Mouse (Mus musculus): Measurements from ENCODE around the gene Arhgef1.

The Arhgef1 gene

DNA sequence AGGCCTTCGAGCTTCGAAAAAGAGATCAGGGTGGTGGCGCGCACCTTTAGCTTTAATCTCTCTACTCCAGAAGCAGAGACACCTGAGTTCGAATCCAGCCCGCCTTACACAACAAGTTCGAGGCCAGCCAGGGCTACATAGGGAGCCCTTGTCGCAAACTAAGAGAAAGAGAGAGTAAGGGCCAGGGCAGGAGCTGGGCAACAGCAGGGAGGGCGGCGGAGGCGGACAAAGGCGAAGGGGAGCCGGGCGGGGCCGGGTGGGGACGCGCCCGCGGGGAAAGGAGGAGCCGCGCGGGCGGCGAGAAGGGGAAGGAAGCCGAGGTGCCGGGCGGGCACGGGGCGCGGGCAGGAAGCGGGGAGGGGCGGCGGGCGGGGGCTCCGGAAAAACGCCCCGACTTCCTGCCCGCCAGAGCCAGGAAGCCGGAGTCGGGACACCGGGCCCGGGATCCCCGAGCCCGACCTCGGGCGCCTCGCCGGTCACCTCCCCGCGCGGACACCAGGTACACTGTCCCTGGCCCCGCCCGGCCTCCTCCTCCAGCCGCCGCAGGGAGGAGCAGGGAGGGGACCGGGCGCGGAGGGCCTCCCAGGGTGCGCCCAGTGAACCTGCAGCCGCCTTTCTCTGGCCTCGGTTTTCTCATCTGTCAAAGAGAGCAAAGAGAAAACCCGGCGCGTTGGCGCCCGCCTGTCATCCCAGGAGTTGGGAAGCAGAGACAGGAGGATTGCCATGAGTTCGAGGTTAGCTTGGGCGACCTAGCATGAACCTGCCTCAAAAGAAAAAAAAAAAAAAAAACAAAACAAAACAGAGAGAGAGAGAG, at the start of gene Arhgef1:
Gene Arhgef1, plus strand, starts transcription at position 283 of the 814 bp plus-strand sequence.
- DNase-seq (ENCODE audit: low read depth, low spot score), result no peak

DNA sequence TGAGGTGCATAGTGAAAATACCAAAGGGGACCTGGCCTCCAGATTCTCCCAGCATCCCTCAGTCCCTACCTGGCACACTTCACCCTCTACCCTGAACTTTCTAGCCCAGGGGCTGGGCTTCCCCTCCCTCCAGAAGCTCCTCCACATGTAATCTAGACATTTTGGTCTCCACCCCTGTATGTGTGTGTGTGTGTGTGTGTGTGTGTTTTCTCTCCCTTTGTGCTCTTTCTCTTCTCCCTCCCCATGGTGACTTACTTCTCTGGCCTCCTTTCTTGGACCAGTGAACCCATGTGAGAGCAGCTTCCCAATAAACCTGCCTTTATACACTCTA, 49.5 kb upstream of the Arhgef1 start:
- DNase-seq (ENCODE audit: low read depth, low spot score), result no peak

DNA sequence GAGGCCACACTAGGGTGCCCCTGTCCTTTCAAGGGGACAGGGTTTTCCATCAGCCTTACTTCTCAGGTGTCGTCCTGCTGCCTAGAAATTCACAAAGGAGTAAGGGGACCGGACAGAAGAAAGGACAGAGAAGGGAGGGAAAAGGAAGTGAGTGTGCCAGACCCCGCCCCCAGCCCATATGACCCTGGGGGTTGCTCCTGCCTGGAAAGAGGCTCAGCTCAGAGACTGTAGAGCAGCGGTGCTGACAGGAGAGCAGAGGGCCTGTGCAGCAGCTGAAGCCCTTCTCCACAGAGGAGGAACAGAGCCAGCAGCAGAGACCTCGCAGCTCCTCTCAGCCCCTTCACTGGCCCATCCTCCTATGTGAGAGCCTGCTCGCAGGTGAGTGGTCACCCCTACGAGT, 49.0 kb upstream of the Arhgef1 start:
- no peak for DNase-seq (ENCODE audit: low read depth, low spot score)

DNA sequence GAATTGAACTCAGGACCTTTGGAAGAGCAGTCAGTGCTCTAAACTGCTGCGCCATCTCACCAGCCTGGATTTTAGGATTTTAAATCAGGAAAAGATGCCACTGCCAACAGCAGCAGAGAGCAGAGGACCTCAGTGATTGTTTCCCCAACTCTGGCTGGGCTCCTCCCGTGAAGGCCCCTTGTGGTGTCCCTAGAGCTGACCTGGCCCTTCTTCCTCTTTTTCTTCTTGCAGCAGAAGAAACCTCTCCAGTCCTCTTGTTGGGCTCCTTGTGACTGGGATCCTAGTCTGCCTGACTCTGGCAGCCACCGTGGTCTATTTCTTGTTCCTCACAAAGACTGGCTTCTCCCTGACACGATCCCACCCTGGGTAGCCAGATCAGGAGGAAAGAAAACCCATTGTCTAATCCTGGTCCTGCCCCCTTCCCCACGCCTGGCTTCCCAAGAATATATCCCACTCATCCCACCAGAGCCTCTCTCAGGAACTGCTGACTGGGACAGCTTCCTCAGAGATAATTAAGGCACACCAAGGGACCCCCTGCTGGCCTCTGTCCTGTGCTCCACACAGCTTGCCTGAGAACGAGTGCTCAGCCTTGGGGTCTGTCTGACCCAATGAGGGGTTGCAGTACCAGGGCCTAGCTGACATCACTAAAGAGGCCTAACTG, 46.1 kb upstream of the Arhgef1 start:
- no peak for DNase-seq (ENCODE audit: low read depth, low spot score)

DNA sequence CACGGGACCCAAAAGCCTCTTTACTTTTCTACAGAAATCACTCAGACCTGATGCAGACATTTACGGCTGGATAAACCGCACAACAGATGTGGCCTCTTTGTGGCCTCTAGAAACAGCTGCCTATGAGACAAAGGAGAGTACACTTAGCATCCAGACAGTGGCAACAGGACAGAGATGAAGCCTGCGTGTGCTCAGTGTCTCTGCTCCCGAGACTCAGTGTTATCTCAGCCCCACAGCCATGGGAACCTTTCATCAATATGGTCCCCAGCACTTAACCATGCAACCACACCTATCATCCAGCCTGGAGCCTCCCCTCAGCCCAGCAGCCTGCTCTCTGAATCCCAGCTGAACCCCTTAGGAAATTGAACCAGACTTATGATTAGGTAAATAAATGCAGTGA, 43.5 kb upstream of the Arhgef1 start:
- DNase-seq (ENCODE audit: low read depth, low spot score), result no peak

DNA sequence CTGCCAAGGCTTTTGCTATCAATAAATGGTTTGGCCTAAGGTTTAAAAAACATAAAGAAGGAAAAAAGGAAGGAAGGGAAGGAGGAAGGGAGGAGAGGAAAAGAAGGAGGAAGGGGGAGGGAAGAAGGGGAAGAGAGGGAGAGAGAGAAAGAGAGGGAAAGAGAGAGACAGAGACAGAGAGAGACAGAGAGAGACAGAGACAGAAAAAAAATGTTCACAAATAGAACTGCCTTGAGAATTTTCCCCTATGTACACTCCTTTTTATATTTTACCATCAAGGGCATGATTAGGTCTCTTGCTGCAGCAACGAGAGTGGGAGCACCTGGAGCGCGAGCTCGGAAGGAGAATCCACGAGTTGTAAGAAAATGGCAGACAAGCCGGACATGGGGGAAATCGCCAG, 40.8 kb upstream of the Arhgef1 start, which contains the start of gene Gm9844:
Gene Gm9844, plus strand, starts transcription at position 301 of the 400 bp plus-strand sequence.
- DNase-seq (ENCODE audit: low read depth, low spot score), result no peak

DNA sequence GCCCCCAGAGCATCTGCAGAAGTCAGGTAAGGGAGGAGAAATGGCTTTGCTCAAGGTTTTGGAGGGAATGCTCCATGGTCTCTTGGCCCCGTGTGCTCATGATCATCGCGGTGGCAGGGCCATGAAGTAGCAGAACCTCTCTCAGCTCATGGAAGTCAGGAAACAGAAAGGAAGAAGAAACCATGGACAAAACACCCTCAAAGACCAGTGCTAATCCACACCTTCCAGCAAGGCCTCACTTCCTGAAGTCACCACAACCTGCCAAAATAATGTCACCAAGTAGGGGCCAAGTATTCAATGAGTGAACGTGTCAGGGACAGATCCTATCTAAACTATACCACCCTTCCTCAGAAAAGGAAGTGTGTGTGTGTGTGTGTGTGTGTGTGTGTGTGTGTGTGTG, 39.9 kb upstream of the Arhgef1 start:
- DNase-seq (ENCODE audit: low read depth, low spot score), result no peak

DNA sequence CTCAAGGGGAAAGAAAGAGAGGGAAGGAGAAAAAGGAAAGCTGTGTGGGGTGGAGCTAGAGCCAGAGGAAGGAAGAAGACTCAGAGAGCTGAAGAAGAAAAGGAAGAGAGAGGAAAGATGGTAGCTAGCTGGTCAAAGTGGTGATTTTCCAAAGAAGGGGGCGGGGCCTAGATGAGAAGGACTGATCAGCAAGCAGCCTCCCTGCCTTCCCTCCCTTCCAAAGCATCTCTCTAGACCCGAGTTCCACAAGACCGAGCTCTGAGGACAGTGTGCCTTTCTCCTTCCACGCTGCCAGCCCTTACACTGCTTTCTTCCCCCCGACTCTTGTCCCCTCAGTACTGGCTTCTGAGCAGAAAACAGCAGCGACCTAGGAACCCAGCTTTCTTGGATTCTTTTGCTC, 38.6 kb upstream of the Arhgef1 start:
- DNase-seq (ENCODE audit: low read depth, low spot score), result no peak

DNA sequence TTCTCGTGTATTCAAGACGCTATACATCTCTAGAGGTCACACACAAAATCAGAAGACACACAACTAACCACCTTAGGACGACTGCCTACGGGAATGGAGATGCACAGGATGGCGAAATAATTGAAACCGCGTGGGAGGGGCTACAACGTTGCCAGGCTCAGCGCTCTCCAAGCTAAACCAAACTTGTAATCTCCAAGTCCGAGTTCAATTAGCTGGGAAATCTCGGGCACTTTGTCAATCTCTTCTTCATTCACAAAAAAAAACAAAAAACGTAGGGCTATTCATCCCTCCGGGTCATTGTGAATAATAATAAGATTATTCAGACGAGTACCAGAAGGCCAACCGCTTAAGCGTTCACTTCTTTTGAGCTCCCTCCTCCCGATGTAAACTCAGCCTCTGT, 33.6 kb upstream of the Arhgef1 start:
- DNase-seq (ENCODE audit: low read depth, low spot score), result no peak

DNA sequence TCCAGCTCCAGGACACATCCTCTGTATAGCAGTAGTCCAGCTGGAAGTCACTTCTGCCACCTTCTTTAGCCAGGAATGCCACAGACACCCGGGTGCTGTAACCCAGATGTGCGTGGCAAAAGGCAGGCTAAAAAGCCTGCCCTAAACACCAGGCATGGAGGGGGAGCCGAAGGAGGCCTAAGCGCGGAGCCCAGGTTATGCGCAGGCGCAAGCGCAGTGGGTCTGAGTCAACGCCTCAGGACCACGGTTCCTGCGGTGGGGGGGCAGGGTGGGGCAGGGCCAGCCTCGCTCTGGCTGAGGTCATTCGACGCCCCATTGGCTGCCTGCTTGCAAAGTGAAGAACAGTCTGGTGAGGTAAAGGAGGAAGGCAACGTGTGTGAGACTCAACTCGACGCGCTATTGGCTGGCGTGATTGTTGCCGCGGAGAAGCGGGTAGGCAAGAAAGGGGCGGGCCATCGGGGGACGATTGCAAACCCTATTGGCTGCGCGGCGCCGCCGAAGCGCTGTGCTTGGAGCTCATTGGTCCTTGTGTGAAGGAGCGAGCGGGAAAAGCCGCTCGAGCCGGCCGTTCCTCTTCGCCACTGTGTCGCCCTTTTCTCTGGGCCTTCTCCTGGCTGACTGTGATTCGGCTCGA, 33.1 kb upstream of the Arhgef1 start, which contains the start of the genes Lypd4 and Dmrtc2:
Gene Lypd4, minus strand, starts transcription at position 410 of the 634 bp plus-strand sequence.
Gene Dmrtc2, plus strand, starts transcription at position 526 of the 634 bp plus-strand sequence.
- DNase-seq (ENCODE audit: low read depth, low spot score), result no peak

DNA sequence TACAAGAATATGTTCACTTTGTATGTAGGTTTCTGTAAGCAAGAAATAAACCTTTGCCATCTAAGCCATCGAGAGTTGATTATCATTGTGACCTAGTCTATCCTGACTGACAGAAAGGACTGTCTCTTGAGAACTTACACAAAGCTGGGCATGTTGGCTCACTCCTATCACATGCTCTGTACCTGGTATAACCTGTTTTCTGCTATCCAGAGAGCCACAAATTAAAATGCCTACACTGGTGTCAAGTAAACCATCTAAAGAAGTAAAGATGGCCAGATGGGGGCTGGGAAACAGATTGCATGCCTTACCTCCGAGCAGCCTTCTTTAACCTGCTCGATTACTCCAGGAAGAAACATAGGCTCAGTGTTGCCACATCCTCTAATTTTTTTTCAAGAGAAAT, 25.1 kb upstream of the Arhgef1 start:
- DNase-seq (ENCODE audit: low read depth, low spot score), result no peak

DNA sequence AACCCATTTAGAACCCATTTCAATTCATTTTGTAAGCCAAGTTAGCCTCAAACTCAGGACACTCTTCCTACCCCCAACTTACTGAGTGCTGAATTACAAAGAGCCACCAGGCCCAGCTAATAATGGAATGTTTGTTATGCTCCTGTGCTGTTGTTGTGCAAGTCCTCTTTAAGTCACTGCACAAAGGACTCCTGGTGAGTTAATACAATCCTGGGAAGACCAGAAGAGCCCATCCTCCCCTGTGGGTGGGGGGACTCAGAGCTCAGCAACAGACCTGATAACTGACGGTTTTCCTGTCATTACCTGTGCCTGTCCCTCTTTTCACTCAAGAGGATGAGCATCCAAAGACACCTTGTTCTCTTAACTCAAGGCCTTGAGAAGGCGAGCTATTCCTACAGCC, 23.1 kb upstream of the Arhgef1 start:
- no peak for DNase-seq (ENCODE audit: low read depth, low spot score)

DNA sequence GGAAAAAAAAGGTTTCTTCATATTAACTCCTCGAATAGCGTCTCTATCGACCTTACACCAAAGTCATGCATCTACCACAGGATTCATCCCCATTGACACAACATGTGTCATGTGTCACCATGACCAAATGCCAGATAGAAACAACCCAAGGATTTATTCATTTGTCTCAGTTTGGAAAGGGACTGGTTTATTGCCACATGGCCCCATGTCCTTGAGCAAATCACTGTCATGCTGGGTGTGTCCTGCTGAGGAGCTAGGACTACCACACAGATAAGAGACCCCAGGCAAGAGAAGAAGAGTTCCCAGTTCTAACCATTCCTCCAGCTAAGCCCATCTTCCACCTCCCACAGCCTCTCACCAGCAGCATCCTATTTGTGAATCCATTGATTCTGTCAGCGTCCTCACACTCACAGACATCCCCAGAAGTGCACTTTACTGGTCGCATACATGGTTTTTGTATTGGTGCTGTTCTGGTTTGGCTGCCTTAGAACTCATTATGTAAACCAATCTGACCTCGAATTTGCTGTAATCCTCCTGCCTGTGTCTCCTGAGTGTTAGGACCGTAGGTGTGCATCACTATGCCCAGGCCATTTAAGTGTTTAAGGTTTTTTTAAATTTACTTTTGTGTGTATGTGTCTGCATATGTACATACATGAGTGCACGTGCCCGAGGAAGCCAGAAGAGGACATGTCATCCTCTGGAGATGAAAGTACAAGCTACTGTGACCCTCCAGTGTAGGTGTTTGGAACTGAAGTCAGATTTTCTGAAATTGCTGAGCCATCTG, 20.1 kb upstream of the Arhgef1 start:
- no peak for DNase-seq (ENCODE audit: low read depth, low spot score)

DNA sequence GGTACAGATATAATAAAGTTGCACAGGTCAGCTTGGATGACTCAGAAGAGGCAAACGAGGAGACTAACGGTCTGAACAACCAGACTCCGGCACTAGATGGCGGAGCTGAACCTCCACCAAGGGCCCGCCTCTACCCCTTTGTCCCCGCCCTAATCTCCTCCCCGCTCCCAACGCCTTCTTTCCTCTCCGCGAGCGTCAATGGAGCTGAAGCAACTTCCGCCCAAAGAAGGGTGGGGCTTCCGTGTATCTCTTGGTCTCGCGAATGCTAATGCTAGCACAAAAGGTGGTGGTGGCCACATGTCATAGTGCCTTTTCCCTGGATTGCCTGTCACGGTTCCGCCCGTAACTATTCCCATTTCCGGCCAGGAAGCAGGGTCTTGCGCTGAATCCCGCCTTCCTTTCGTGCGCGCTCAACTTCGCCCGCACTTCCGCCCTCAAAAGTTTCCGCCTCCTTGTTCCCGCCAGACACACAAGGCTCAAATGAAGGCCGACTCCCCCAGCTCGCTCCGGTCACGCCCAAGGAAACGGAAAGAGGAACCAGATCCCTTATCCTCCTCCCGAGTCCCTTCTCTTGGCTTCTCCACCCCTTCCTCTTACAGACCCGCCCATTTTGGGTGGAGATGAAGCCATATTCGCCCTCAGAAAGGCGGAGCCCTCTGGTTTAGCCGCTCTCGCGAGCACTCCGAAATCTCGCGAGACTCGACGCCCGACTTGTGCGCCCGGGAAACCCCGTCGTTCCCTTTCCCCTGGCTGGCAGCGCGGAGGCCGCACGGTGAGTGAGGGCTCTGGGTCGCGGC, 18.6 kb upstream of the Arhgef1 start, which contains the start of gene Rps19:
Gene Rps19, plus strand, starts transcription at position 476 of the 797 bp plus-strand sequence.
- DNase-seq (ENCODE audit: low read depth, low spot score), result peak; percentile 99

DNA sequence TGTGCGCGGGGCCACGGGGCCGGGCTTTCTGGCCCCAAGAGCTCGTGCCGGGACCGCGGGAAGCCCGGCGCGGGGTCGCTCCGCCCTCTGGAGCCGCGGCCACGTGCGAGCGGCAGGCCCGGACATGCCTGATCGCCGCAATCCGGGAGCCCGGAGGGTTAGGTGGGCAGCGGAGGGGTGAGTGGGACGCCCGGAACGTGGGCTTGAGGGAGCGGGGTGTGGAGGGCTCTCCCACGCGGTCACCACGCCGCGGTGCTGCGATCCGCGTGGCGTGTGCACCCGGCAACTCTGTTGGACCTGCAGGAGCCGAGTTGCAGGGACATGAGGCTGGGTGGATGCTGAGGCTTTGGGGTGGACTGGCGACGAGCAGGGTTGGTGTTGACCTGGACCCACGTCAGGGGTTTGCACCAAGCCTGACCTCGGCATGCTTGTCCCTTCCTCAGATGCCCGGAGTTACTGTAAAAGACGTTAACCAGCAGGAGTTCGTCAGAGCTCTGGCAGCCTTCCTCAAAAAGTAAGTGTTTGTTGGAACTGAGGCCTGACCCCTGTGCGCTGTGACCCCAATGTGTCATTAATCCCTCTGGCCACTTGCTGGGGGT, 17.9 kb upstream of the Arhgef1 start:
- no peak for DNase-seq (ENCODE audit: low read depth, low spot score)

DNA sequence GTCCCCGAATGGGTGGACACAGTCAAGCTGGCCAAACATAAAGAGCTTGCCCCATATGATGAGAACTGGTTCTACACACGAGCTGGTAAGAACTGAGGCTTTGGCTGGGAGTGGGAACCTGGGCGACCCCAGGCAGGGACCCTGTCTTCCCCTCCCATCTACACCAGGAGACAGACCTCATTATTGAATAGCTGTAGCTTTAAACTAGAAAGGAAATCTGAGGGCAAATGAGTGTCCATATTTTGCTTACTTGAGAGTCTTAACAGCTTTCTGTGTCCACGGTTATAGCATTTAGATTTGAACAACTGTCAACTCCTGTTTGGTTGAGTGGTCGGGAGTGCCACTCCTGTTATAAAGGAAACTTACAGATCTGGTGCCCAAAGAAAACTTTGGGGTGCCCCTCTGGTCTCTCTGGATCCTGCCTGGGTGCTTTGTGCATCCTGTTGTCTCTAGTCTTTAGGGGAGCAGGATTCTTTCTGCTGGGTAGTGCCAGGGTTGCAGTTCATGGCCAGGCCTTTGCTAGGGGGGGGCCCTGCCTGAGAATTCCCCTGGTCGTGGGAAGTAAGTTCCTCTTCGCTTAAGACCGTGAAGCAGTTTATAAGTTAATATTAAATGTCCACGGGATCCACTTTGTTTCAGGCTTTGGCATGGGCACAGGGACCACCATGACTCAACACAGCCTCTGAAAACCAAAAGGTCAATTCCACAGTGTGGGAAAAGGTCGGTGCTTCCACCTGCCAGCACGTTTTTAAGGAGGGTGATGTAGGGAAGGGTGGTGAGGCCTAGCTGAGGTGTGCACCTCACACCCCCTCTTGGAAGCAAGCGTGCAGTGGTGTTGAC, 17.0 kb upstream of the Arhgef1 start:
- DNase-seq (ENCODE audit: low read depth, low spot score), result no peak

DNA sequence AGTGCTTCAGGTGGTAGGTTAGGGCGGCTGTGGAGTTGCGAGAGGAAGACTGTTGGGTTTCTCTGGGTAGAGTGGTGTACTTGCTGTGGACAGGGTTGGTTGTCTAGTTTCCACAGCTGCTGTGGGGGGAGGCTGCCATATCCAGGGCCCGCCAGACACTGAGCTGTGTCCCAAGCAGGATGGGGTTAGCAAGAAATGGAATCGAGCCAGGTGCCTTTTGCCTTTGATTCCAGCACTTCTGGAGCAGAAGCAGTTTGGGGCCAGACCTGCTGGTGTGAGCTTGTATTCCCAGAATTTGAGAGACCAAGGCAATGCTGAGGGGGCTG, 16.4 kb upstream of the Arhgef1 start:
- no peak for DNase-seq (ENCODE audit: low read depth, low spot score)

DNA sequence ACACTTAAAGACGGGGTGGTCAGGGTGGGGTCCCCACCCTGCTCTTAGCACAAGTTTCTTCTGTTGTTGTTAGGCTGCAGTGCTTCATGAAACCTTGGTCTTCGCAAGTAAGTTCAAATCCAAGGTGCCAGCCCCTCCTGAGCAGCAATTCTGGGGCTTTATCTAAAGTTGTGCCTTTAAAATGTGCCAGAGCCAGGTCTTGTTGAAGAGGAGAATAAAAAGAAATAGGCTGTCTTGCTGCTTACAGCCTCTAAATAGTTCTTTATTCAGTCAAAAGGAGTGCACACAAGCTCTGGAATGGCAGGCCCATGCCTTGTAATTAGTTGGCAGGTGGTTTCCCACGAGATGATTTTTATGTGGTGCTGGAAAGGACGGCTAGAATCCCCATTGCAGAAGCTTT, 15.6 kb upstream of the Arhgef1 start:
- no peak for DNase-seq (ENCODE audit: low read depth, low spot score)

DNA sequence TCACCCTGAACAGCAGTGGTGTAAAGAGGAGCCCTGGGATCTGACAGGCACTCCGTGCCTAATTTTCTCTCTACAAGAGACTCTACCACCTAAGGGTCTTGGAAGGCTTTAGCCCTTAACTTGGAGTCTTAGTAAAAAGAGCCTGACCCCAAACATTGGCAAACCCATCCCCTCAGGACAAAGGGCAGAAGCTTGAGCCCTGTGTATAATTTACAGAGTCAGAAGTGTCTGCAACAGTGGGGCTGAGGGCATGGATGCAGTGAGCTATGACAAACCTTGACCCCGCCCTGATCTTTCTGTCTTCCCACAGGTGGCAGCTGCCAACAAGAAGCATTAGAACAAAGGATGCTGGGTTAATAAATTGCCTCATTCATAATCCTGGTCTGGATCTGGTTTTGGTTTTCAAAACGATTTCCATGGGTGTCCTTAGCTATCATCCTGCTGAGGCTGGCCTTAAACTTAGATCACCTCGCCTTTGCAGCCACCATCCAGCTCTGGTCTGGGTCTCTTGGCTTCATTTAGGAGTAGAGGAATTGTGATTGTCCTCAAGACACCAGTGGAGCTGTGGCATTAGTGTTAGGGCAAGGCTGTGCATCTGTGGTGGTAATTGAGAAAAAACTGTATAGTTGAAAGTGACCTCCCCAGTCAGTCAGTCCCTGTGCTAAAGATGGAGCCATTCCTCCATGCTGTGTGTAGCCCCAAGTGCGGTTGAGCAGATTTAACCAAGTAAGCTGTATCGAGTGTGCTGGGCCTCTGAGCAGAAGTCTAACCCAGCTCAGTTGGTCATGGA, 13.1 kb upstream of the Arhgef1 start:
- DNase-seq (ENCODE audit: low read depth, low spot score), result no peak
